Mouse (Mus musculus): ENCODE measurements around the gene Wfdc5. TPM values are rescaled to one million over a fixed set of nuclear protein-coding genes. Genes with fewer than 3 reads are reported as not detected.

Gene Wfdc5
- polyA plus RNA-seq, 1 experiment, result not detected

GRCm38 (mm10) chr2:164137754-164138153, 44.8 kb downstream of the Wfdc5 start:
- peak overlapping the region; percentile 80 for H3K27ac ChIP-seq (ENCODE audit: insufficient read depth, low read length)
- TF ChIP-seq POLR2A (IDR thresholded peaks at IDR 0.05; ENCODE audit: extremely low read depth, insufficient read depth, low read length) (no peak), CTCF (IDR thresholded peaks at IDR 0.05; ENCODE audit: extremely low read depth, insufficient read depth, low read length) (no peak)

DNA sequence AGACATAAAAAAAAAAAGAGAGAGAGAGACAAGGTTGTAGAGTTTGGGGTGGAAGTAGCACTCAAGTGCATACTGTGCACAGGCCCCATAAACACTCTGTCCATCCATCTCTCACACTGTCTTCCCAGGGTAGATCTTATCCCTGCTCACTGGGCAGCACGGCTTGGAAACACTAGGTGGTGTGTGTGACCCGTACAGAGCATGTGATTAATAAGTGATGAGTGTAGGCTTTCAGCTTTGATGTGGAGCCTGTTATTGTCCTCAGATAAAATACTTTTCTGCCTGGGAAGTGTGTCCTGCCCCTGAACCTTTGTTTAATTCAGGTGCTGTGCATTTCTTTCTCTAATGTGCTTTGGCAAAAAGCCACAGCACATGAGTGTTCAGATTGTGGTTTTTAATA, 46.1 kb downstream of the Wfdc5 start:
- Histone ChIP-seq H3K4me1 (ENCODE audit: control insufficient read depth, insufficient read depth, low read length) (peaks cover 5% of the 10 kb centered on the region; the same call in 1 of the 2 replicates), H3K27ac (ENCODE audit: insufficient read depth, low read length) (no peak overlapping the region), H3K4me3 (ENCODE audit: insufficient read depth, low read length) (no peak overlapping the region)
- TF ChIP-seq POLR2A (IDR thresholded peaks at IDR 0.05; ENCODE audit: extremely low read depth, insufficient read depth, low read length) (no peak), CTCF (IDR thresholded peaks at IDR 0.05; ENCODE audit: extremely low read depth, insufficient read depth, low read length) (peak; percentile 29; the same call in 1 of the 2 replicates)

More at GRCm38 (mm10) chr2:164137754-164138153, 44.8 kb downstream of the Wfdc5 start:
- Histone ChIP-seq H3K4me1 (ENCODE audit: control insufficient read depth, insufficient read depth, low read length) (peaks cover 7% of the 10 kb centered on the region; the same call in 1 of the 2 replicates), H3K4me3 (ENCODE audit: insufficient read depth, low read length) (no peak overlapping the region)

GRCm38 (mm10) chr2:164135367-164135766, 47.2 kb downstream of the Wfdc5 start:
- H3K27ac ChIP-seq (ENCODE audit: insufficient read depth, low read length), result no peak overlapping the region
- peaks cover 5% of the 10 kb centered on the region; the same call in 1 of the 2 replicates for H3K4me1 ChIP-seq (ENCODE audit: control insufficient read depth, insufficient read depth, low read length)
- TF ChIP-seq POLR2A (IDR thresholded peaks at IDR 0.05; ENCODE audit: extremely low read depth, insufficient read depth, low read length) (no peak), CTCF (IDR thresholded peaks at IDR 0.05; ENCODE audit: extremely low read depth, insufficient read depth, low read length) (no peak)
- no peak overlapping the region for H3K4me3 ChIP-seq (ENCODE audit: insufficient read depth, low read length)

GRCm38 (mm10) chr2:164134563-164134962, 48.0 kb downstream of the Wfdc5 start:
- Histone ChIP-seq H3K27ac (ENCODE audit: insufficient read depth, low read length) (no peak overlapping the region), H3K4me3 (ENCODE audit: insufficient read depth, low read length) (no peak overlapping the region), H3K4me1 (ENCODE audit: control insufficient read depth, insufficient read depth, low read length) (peaks cover 5% of the 10 kb centered on the region; the same call in 1 of the 2 replicates)
- TF ChIP-seq POLR2A (IDR thresholded peaks at IDR 0.05; ENCODE audit: extremely low read depth, insufficient read depth, low read length), result no peak
- peak; percentile 80 for TF ChIP-seq CTCF (IDR thresholded peaks at IDR 0.05; ENCODE audit: extremely low read depth, insufficient read depth, low read length)

GRCm38 (mm10) chr2:164131586-164131985, 51.0 kb downstream of the Wfdc5 start:
- Histone ChIP-seq H3K27ac (ENCODE audit: insufficient read depth, low read length) (no peak overlapping the region), H3K4me1 (ENCODE audit: control insufficient read depth, insufficient read depth, low read length) (peaks cover 2% of the 10 kb centered on the region)
- TF ChIP-seq CTCF (IDR thresholded peaks at IDR 0.05; ENCODE audit: extremely low read depth, insufficient read depth, low read length), result no peak
- no peak for TF ChIP-seq POLR2A (IDR thresholded peaks at IDR 0.05; ENCODE audit: extremely low read depth, insufficient read depth, low read length)

GRCm38 (mm10) chr2:164128576-164129411, 53.7 kb downstream of the Wfdc5 start:
- peaks cover 2% of the 10 kb centered on the region for H3K4me1 ChIP-seq (ENCODE audit: control insufficient read depth, insufficient read depth, low read length)
- H3K4me3 ChIP-seq (ENCODE audit: insufficient read depth, low read length), result no peak overlapping the region
- no peak for TF ChIP-seq CTCF (IDR thresholded peaks at IDR 0.05; ENCODE audit: extremely low read depth, insufficient read depth, low read length)
- no peak overlapping the region for H3K27ac ChIP-seq (ENCODE audit: insufficient read depth, low read length)

More at GRCm38 (mm10) chr2:164131586-164131985, 51.0 kb downstream of the Wfdc5 start:
- no peak overlapping the region for H3K4me3 ChIP-seq (ENCODE audit: insufficient read depth, low read length)

DNA sequence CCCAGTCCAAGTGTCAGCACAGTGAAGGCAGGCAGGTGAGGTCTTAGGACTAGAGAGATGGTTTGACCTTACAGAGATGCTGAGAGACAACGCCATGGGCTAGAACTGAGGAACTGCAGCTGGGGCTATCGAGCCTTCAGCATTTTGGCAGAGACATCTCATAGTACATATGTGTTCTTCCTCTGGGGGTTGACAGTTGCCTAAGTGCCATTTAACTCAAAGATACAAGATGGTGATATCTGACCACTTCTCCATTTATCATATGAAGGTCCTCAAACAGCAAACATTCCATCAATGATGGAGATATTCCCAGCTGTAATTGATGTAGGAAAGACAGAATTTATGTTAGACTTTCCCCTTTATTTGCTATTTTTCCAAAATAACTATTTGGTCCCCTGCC, 55.2 kb downstream of the Wfdc5 start:
- TF ChIP-seq POLR2A (IDR thresholded peaks at IDR 0.05; ENCODE audit: extremely low read depth, insufficient read depth, low read length) (no peak), CTCF (IDR thresholded peaks at IDR 0.05; ENCODE audit: extremely low read depth, insufficient read depth, low read length) (no peak)
- H3K4me3 ChIP-seq (ENCODE audit: insufficient read depth, low read length), result no peak overlapping the region

GRCm38 (mm10) chr2:164126533-164126955, 56.0 kb downstream of the Wfdc5 start:
- Histone ChIP-seq H3K4me1 (ENCODE audit: control insufficient read depth, insufficient read depth, low read length) (peaks cover 2% of the 10 kb centered on the region), H3K27ac (ENCODE audit: insufficient read depth, low read length) (no peak overlapping the region), H3K4me3 (ENCODE audit: insufficient read depth, low read length) (no peak overlapping the region)
- TF ChIP-seq CTCF (IDR thresholded peaks at IDR 0.05; ENCODE audit: extremely low read depth, insufficient read depth, low read length) (peak; percentile 79), POLR2A (IDR thresholded peaks at IDR 0.05; ENCODE audit: extremely low read depth, insufficient read depth, low read length) (no peak)

More for the DNA sequence above, 55.2 kb downstream of the Wfdc5 start:
- no peak overlapping the region for H3K27ac ChIP-seq (ENCODE audit: insufficient read depth, low read length)
- H3K4me1 ChIP-seq (ENCODE audit: control insufficient read depth, insufficient read depth, low read length), result peaks cover 2% of the 10 kb centered on the region

Other genes with a start within 250 kb of the Wfdc5 start
- gene Ywhab, start 187.8 kb downstream of the Wfdc5 start, polyA plus RNA-seq (2012; rRNA removed), result 307 and 314 TPM in 2 replicates
- gene Pabpc1l, start 157.3 kb downstream of the Wfdc5 start, polyA plus RNA-seq (2012; rRNA removed), result 0.78 and 1.0 TPM in 2 replicates
- gene Stk4, start 112.4 kb downstream of the Wfdc5 start, polyA plus RNA-seq (2012; rRNA removed), result 20.3 and 20.9 TPM in 2 replicates
- 93.7 and 96.7 TPM in 2 replicates for gene Tomm34, start 111.6 kb downstream of the Wfdc5 start, polyA plus RNA-seq (2012; rRNA removed)
- gene Kcns1, start 11.6 kb downstream of the Wfdc5 start, polyA plus RNA-seq (2012; rRNA removed), result 17.3 and 17.6 TPM in 2 replicates
- 0.19 TPM in 2 replicates for gene Wfdc12, start 7.9 kb upstream of the Wfdc5 start, polyA plus RNA-seq (2012; rRNA removed)
- 0.29 TPM in 1 of 2 replicates, not detected in the other for gene Wfdc15a, start 17.4 kb upstream of the Wfdc5 start, polyA plus RNA-seq (2012; rRNA removed)
- not detected in 2 replicates for gene Wfdc15b, start 38.9 kb upstream of the Wfdc5 start, polyA plus RNA-seq (2012; rRNA removed)
- gene Svs2, start 55.7 kb upstream of the Wfdc5 start, polyA plus RNA-seq (2012; rRNA removed), result not detected in 2 replicates
- not detected in 2 replicates for gene Svs3b, start 73.9 kb upstream of the Wfdc5 start, polyA plus RNA-seq (2012; rRNA removed)
- gene Svs4, start 95.7 kb upstream of the Wfdc5 start, polyA plus RNA-seq (2012; rRNA removed), result not detected in 2 replicates
- not detected in 2 replicates for gene Svs3a, start 106.5 kb upstream of the Wfdc5 start, polyA plus RNA-seq (2012; rRNA removed)
- gene Svs6, start 134.0 kb upstream of the Wfdc5 start, polyA plus RNA-seq (2012; rRNA removed), result not detected in 2 replicates
- not detected in 2 replicates for gene Svs5, start 150.0 kb upstream of the Wfdc5 start, polyA plus RNA-seq (2012; rRNA removed)
- 0.33 and 1.5 TPM in 2 replicates for gene Slpi, start 206.4 kb upstream of the Wfdc5 start, polyA plus RNA-seq (2012; rRNA removed)
- gene Rbpjl, start 220.4 kb upstream of the Wfdc5 start, polyA plus RNA-seq (2012; rRNA removed), result 1.1 and 1.3 TPM in 2 replicates
- gene Matn4, start 222.4 kb upstream of the Wfdc5 start, polyA plus RNA-seq (2012; rRNA removed), result 16.2 and 17.4 TPM in 2 replicates